Mouse (Mus musculus) embryonic facial prominence, embryonic 14.5 days (tissue): ENCODE data around the gene Hsp90ab1. TPM values are rescaled to one million over a fixed set of nuclear protein-coding genes. Genes with fewer than 3 reads are reported as not detected.

Experiments used
- ATAC-seq: fragments of 200-750 bp; cut with Nextera tagmentation; 2 replicates; pipeline ENCODE4 v1.8.0; 2017; ENCODE audit warnings: low read depth, moderate number of reproducible peaks, moderate TSS enrichment
- DNase-seq: peaks from one replicate; pipeline ENCODE4 v3.0.0-alpha.2; 2015; ENCODE audit warnings: low spot score
- H3K27ac ChIP-seq: fragments of 300-500 bp; sonication (generic); replicated peaks from 2 replicates; pipeline ENCODE4 v1.5.1; 2014; ENCODE audit warnings: low read depth, mild to moderate bottlenecking, low read length, moderate library complexity
- H3K27me3 ChIP-seq: fragments of 300-500 bp; sonication (generic); replicated peaks from 2 replicates; pipeline ENCODE4 v1.6.1; 2014; ENCODE audit warnings: low read length; ENCODE audit not compliant: control insufficient read depth, insufficient read depth
- H3K36me3 ChIP-seq: fragments of 300-500 bp; sonication (generic); 2 replicates; pipeline ENCODE4 v1.6.1; 2014; ENCODE audit warnings: low read length, mixed read lengths; ENCODE audit not compliant: control insufficient read depth, insufficient read depth
- H3K4me1 ChIP-seq: fragments of 300-500 bp; sonication (generic); 2 replicates; pipeline ENCODE4 v1.6.1; 2014; ENCODE audit warnings: antibody characterized with exemption, low read length; ENCODE audit not compliant: control insufficient read depth, insufficient read depth
- H3K4me2 ChIP-seq: fragments of 300-500 bp; sonication (generic); 2 replicates; pipeline ENCODE4 v1.6.1; 2014; ENCODE audit warnings: low read depth, mild to moderate bottlenecking, low read length, moderate library complexity, mixed read lengths
- H3K4me3 ChIP-seq: fragments of 300-500 bp; sonication (generic); 2 replicates; pipeline ENCODE4 v1.5.1; 2014; ENCODE audit warnings: low read depth, mild to moderate bottlenecking, low read length
- H3K9ac ChIP-seq: fragments of 300-500 bp; sonication (generic); 2 replicates; pipeline ENCODE4 v1.6.1; 2014; ENCODE audit warnings: low read depth, mild to moderate bottlenecking, low read length, moderate library complexity, mixed read lengths
- H3K9me3 ChIP-seq: fragments of 300-500 bp; sonication (generic); 2 replicates; pipeline ENCODE4 v1.6.1; 2016; ENCODE audit warnings: low read length; ENCODE audit not compliant: control insufficient read depth
- WGBS: fragments of 180-500 bp; shearing (Covaris S2); extraction: QIAGEN DNeasy Blood & Tissue Kit; methylation state at CpG from one replicate; pipeline ENCODE4 v1.1.7; 2014; 5-methylcytosine and 5-hydroxymethylcytosine counted together
- polyA plus RNA-seq: library from polyadenylated mRNA; unstranded; fragments of >200 nt; fragmentation: Nextera tagmentation; extraction: Ambion mirVana; gene quantifications from 2 replicates; pipeline ENCODE4 v1.2.1, GENCODE M21; 2014

Gene Hsp90ab1
- polyA plus RNA-seq, 1 experiment from 2014 or later = 1,431 TPM

DNA sequence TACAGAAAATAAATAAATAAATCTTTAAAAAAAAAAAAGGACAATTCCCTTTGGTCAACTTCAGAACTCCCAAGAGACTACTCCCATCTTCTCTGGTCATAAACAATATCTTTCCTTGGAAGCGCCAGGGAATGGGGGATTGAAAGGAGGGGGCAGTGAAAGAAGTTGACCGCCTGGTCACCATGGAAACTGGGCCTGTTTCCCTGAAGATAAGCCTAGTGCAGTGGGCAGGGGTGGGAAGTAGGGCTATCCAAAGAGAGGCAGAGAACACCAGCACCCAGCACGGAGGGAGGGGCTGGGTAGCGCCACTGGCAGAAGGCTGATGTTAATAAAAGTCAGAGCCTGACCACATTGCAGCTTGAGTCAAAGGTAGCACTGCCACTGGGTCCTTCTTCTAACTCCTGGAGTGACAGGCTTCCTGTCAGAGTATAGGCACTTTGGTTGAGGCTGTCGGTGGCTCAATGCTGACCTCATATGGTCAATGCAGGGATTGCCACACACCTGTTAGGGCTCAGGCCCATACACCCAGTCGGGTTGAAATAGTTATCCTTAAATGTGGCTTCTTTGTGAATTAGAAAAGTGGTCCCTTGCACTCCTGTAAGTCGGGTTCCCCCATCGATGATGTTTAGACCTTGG is 21.1 kb downstream of the Hsp90ab1 start:
- no peak overlapping the region for H3K4me3 ChIP-seq
- ATAC-seq (peak; percentile 28; the same call in 1 of the 2 replicates), DNase-seq (peak; percentile 76)
- H3K4me1 ChIP-seq = peaks cover 9% of the 10 kb centered on the region; the same call in 1 of the 2 replicates
- WGBS = 8% methylated on average over 8 of the region's 8 CpGs
- H3K9me3 ChIP-seq = no peaks in the 10 kb centered on the region
- H3K9ac ChIP-seq = no peak overlapping the region
- H3K27ac ChIP-seq = no peak overlapping the region
- H3K36me3 ChIP-seq = no peaks in the 10 kb centered on the region
- H3K27me3 ChIP-seq = peaks cover 26% of the 10 kb centered on the region
- no peak overlapping the region for H3K4me2 ChIP-seq

DNA sequence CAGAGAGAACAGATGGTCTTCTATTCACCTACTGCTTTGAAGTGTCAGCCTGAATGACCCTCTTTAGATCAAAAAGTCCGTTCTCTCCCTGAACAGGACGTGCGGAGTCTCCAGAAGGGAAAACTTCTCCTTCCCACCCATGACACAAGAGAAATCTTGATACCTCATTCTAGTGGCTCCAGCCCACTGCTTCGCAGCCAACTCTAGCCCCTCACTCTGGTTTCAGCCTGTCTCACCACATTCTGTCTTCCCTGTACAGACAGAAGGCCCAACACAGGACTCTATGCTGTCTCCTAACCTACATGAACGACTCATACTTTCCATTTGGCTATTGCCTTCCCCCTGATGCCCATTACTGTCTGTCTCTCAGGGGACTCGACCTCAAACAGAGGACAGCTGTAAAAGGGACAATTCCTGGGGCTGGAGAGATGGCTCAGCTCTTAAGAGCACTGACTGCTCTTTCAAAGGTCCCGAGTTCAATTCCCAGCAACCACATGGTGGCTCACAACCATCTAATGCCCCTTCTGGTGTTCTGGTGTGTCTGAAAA is 21.7 kb downstream of the Hsp90ab1 start:
- Histone ChIP-seq H3K27ac (no peak overlapping the region), H3K4me2 (no peak overlapping the region), H3K4me3 (no peak overlapping the region), H3K4me1 (peaks cover 4% of the 10 kb centered on the region; the same call in 1 of the 2 replicates), H3K9me3 (no peaks in the 10 kb centered on the region), H3K27me3 (peaks cover 26% of the 10 kb centered on the region), H3K9ac (no peak overlapping the region), H3K36me3 (0 out of 2 replicates have a peak, but pooled peaks cover 5% of the 10 kb centered on the region)
- DNase-seq = no peak
- no peak for ATAC-seq
- 56% methylated on average over 7 of the region's 7 CpGs for WGBS

DNA sequence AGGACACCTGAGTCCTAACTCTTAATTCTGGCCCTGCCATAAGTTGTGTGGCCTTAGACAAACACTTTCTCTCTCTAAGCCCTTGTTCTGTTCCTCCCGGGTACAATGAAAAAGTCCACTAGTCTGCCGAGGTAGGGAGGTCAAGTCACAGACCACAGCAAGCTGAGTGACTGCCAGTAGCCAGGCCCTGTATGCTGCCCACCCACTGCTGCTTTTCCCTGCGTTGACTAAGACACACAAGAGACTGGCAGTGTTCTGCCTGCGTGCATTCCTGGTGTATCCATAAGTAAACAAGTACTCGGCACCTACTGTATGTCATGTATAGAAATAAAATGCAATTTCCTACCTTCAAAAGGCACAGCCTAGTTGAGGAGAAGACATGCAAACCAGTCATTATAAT is 22.8 kb downstream of the Hsp90ab1 start:
- DNase-seq = no peak
- no peak overlapping the region for H3K9ac ChIP-seq
- peak overlapping the region; percentile 80 for H3K4me3 ChIP-seq

DNA sequence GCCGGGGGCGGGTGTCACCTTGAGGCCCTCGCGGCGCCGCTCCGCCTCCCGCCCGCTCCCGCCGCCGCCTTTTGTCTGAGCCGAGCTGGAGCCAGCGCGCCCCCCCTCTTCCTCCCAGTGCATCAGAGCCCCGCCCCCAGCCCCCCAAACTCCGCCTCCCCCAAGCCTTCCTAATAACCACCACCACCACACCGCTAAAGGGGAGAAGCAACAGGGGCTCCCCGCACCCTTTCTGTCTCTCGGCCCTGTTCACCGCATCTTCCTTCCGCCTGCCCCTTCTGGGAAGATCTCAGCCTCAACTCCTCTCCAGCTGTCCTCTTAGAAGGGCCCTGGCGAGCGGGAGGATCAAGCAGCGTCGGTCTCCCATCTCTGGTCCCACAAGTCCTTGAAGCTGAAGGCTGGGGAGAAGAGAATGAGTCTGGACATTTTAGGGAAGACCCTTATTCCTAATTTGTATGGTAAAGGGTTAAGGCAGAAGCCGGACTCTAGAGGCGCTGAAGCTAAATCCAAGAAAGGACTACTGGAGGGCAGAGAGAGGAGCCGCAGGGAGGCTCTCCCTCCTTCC is 23.4 kb downstream of the Hsp90ab1 start, which contains the start of gene Tmem151b:
TSS of gene Tmem151b (minus strand) at position 61 of the 565 bp plus-strand sequence.
- Histone ChIP-seq H3K9ac (peak within 1 kb of the TSS; percentile 87), H3K4me3 (peak within 1 kb of the TSS; percentile 80), H3K36me3 (peaks cover 13% of the 10 kb centered on the region), H3K9me3 (no peaks in the 10 kb centered on the region), H3K4me1 (no peaks in the 10 kb centered on the region; the same call in 1 of the 2 replicates), H3K4me2 (peak within 1 kb of the TSS; percentile 93), H3K27me3 (peaks cover 38% of the 10 kb centered on the region), H3K27ac (peak within 1 kb of the TSS; percentile 55; the same call in 1 of the 2 replicates)
- 3% methylated on average over 11 of the region's 29 CpGs for WGBS
- ATAC-seq = peak; percentile 41; the same call in 1 of the 2 replicates
- DNase-seq = peak; percentile 78

More for the DNA sequence above, 22.8 kb downstream of the Hsp90ab1 start:
- peak overlapping the region; percentile 93 for H3K4me2 ChIP-seq
- no peak overlapping the region for H3K27ac ChIP-seq
- H3K9me3 ChIP-seq = no peaks in the 10 kb centered on the region
- H3K27me3 ChIP-seq = peaks cover 32% of the 10 kb centered on the region
- 32% methylated on average over 5 of the region's 5 CpGs for WGBS
- H3K4me1 ChIP-seq = no peaks in the 10 kb centered on the region; the same call in 1 of the 2 replicates
- peaks cover 8% of the 10 kb centered on the region; the same call in 1 of the 2 replicates for H3K36me3 ChIP-seq
- no peak for ATAC-seq

DNA sequence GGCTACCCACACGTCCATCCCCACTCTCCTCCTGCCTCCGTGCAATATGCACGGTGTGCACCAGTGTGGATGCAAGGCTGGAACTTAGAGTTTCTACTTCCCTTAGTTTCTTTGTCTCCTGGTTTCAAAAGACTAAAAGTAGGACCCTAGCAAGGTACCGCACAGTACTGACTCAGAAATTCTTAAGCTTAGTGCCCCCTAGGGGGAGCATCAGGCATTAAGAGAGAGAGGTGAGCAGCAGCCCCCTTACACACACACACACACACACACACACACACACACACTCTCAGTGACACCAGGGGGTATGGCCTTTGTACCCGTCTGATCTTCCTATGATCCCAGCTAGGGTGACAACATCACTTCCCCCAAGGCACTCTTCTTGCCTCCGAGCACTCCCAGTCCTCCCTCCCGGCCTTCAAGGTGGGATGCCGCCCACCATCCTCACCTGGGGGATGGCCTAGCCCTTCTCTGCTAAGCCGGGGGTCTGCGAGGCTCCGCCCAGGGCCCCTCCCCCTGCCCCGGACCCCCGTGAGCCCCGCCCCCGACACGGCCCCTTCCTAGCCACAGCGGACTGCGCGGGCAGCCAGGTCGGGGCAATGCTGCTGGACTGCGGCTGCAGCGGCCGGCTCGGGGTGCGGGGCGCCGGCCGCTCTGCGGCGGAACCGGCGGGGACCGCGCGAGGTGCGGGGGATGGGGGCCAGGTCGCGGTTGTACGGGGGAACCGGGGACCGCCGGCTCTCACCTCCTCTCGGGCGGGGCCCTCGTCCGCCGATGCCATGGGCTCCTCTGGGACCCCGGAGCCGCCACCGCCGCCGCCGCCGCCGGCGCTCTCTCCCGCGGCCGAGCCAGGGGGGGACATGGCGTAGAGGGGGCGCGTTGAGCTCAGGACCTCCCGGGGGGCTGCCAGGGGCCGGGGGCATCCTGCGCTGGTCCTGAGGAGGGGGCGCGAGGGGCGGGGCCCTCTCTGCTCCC is 24.2 kb downstream of the Hsp90ab1 start:
- DNase-seq = peak; percentile 78
- peaks cover 20% of the 10 kb centered on the region for H3K36me3 ChIP-seq
- peaks cover 47% of the 10 kb centered on the region for H3K27me3 ChIP-seq
- H3K4me1 ChIP-seq = peaks cover 5% of the 10 kb centered on the region; the same call in 1 of the 2 replicates
- H3K9ac ChIP-seq = peak overlapping the region; percentile 87
- H3K4me2 ChIP-seq = peak overlapping the region; percentile 93
- H3K9me3 ChIP-seq = no peaks in the 10 kb centered on the region
- WGBS = 14% methylated on average over 11 of the region's 68 CpGs
- peak; percentile 44 for ATAC-seq
- peak overlapping the region; percentile 55; the same call in 1 of the 2 replicates for H3K27ac ChIP-seq
- H3K4me3 ChIP-seq = peak overlapping the region; percentile 80

DNA sequence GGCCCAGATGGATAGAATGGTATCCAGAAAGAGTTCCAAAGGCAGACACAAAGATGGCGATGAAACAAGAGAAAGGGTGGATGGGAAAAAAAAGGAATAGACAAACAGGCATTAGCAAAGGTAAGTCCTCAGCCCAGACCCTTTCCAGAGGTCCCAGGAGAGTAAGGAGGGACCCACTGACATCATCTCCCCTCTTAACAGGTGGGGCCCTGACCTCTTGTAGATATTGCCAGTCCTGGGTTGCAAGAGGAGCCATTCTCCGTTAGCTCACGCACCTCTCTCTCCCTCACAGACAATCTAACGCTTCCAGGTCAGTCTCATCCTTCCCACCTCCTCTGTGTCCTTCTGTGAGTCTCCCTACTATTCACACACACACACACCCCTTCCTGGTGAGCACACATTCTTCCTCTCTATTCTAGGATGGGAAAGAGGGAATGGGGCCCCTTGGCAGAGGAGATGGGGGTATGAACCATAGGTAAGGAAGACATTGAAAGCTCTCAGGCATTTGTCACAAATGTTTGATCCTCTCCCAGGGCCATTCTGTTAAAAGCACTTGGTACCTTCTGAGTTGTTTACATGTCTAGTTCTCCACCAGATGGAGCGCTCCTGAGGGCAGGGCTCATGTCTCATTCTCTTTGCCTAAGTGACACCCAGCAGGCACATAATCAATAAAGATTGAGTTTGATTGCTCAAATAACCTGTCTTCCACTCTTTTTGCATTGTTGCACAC is 25.4 kb downstream of the Hsp90ab1 start:
- Histone ChIP-seq H3K9ac (no peak overlapping the region), H3K4me1 (peaks cover 5% of the 10 kb centered on the region; the same call in 1 of the 2 replicates), H3K27me3 (peaks cover 55% of the 10 kb centered on the region), H3K36me3 (peaks cover 20% of the 10 kb centered on the region), H3K27ac (no peak overlapping the region), H3K4me3 (no peak overlapping the region), H3K4me2 (no peak overlapping the region), H3K9me3 (no peaks in the 10 kb centered on the region)
- WGBS = 90% methylated on average over 5 of the region's 5 CpGs
- ATAC-seq (no peak), DNase-seq (no peak)

DNA sequence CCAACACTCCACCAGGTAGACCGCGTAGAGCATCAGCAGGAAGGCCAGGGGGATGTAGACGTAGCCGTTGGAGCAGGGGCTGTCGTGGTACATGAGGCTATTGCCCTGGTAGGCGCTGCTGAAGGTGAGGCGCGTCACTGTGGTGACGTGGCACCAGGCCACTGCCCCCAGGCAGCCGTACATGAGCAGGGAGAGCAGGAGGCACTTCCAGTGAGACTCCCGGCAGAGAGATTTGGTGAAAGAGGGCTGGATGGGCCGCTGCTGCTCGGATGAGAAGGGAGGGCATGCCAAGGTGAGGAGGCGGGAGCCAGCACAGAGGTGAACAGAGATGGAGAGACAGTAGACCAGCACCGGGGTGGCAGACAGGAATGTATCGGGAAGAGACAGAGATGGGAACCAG is 26.1 kb downstream of the Hsp90ab1 start:
- H3K27me3 ChIP-seq = peaks cover 55% of the 10 kb centered on the region
- DNase-seq (no peak), ATAC-seq (no peak)
- no peak overlapping the region for H3K4me2 ChIP-seq
- H3K9ac ChIP-seq = no peak overlapping the region
- no peak overlapping the region for H3K27ac ChIP-seq
- H3K4me1 ChIP-seq = peaks cover 5% of the 10 kb centered on the region; the same call in 1 of the 2 replicates
- H3K36me3 ChIP-seq = peaks cover 20% of the 10 kb centered on the region
- no peak overlapping the region for H3K4me3 ChIP-seq
- WGBS = 74% methylated on average over 16 of the region's 16 CpGs
- H3K9me3 ChIP-seq = no peaks in the 10 kb centered on the region
